Mouse (Mus musculus) A20 (cell line): ENCODE measurements around the gene Vmn1r48.
"Not testable (repeated sequence)": the region's sequence is repeated elsewhere in the genome, so short reads cannot be mapped to it uniquely, and the experiment has no call there.

Experiments
- DNase-seq: peaks from one replicate; pipeline ENCODE4 v3.0.0-alpha.2; 2011; ENCODE audit warnings: low read depth, low spot score

The Vmn1r48 gene

DNA sequence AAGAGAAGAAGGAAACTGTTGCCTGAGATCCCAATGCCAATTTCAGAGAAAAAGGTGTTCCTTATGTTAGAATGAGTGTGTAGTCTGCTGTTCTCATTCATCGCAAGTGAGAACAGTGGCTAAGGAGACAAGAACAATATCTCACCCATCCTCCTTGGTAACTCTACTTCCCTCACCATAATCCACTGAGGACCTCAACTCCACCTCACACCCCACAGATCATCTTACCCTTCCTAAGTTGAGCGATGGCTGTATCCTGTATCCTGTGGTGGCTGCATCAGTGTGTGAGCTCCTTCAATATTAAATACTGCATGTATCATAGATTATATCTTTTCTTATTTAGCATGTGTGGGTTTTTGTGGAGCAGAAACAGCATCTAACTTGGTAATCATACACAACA lies at the start of gene Vmn1r48:
Gene Vmn1r48, minus strand, starts transcription at position 101 of the 400 bp plus-strand sequence.
- not testable (repeated sequence) for DNase-seq

DNA sequence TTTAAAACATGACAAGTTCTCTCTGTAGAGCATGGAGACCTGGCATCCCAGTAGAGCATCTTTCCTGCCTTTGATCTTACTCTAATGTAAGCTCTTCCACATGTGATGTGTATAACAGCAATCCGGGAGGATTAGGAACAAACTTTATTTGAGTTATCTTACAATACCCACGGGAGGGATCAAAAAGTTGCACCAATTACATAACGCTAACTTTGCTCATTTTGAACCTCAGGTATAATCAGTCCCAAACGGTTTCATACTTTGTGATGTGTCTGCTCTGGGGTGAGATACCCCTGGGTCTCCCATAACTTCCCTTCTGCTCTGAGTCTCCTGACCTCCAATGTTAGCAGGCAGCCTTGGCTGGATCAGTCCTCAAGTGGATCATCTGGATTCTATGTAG lies 41.8 kb upstream of the Vmn1r48 start, which contains the start of gene Vmn1r49:
Gene Vmn1r49, minus strand, starts transcription at position 101 of the 400 bp plus-strand sequence.
- DNase-seq: no peak

DNA sequence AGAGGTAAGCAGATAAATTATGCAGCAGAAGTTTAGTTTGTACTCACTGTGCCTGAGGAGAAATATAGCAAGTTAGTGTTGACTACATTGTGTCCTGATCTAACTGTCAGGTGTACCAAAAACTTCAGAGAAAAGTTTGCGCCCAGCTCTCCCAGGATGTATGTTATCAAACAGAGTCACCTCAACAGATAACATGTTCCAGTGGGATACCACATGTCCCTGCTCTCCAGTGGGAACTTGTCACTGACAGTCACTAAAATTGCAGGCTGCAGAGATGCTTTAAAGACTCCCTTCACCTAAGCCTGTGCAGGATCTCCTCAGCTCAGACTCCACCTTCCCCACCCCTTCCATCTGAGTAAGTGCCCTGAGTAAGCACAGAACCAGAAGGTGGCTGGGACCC lies 20.8 kb downstream of the Vmn1r48 start, which contains the start of gene Vmn1r47:
Gene Vmn1r47, plus strand, starts transcription at position 301 of the 400 bp plus-strand sequence.
- DNase-seq: not testable (repeated sequence)

DNA sequence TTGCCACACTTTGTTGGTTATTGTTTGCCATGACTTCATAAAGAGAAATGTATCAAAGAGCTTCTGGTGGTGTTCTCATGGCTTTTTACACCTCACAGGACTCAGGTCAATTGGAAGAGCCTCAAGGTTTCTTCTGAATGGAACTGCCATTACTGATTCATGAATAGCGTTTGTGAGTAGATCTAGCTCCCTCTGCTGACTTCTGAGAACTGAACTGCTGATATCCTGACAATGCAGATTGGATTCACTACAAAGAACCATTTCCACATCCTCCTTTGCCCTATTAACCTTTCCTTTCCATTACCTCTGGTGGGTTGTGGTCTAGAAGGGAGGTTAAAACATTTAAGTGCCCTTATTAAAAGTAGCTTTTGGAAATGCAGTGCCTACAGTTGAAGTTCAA lies 50.7 kb downstream of the Vmn1r48 start:
- DNase-seq: no peak
